Mouse (Mus musculus) left cerebral cortex, adult 8-10 months (tissue): ENCODE data around the gene Cldn10. TPM values are rescaled to one million over a fixed set of nuclear protein-coding genes. Genes with fewer than 3 reads are reported as not detected.

Experiments used
- DNase-seq, 2 experiments: peaks; one replicate each; pipeline ENCODE4 v3.0.0; 2022; ENCODE audit warnings: low spot score in 2 of 2
- total RNA-seq, 4 experiments: library from RNA; stranded (reverse); gene quantifications; 2 replicates each; pipeline ENCODE4 v1.2.4; 2022

Cldn10 gene
- total RNA-seq, 4 experiments from 2014 or later: 21.3 to 33.1 (median 30.4) TPM

- no peak for DNase-seq
Observed at GRCm38 (mm10) chr14:118862253-118862652, 74.5 kb downstream of the Cldn10 start.

GRCm38 (mm10) chr14:118864905-118865304 lies 77.2 kb downstream of the Cldn10 start:
- DNase-seq: no peak

- no peak for DNase-seq
Observed at GRCm38 (mm10) chr14:118866014-118866811, 78.5 kb downstream of the Cldn10 start.

DNA sequence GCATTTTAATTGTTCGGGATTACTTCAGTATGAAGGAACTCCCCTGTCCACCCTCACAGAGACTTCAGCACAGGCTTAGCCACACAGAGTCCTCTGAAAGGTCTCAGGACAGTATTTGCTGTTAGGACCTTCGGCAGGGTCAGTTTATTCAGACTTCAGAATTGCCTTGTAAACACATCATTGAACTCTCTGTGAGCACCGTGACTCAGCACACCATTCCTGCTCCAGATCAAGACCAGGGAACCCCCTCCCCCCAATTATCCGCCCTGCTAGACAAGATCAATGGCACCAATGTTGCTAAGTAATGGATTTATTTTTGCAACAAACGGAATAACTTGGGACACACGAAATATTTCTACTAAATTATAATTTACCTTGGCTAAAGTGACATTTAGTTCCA lies 79.7 kb downstream of the Cldn10 start:
- no peak for DNase-seq

DNA sequence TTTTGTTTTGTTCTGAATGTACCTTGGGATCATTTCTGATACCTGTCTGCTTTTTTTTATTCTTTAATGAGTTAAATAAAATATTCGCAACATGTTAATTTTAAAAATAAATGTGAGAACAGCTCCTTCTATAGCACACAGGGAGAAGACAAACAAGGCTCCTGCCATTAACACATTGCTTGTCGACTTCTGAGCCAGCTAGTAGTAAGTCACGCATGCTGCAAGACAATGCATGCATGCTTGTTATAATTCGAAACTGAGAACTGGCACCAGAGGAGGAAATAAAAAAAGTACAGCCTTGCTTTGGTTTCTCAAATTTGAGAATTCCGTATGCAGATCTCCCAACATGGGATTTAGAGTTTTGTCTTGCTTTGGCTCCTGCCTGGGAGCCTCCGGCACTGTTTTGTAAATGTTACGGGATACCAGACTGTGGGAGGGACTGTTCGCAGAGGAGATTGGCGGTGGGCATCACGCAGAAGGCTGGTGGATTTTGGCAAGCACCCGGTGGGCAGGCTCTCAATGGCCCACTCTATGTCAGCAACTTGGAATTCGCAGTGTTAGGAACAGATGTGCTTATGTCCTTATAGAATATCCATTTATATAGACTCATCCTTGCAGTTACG lies 80.5 kb downstream of the Cldn10 start:
- DNase-seq: no peak

- DNase-seq: no peak
Observed at GRCm38 (mm10) chr14:118869712-118870111, 82.0 kb downstream of the Cldn10 start.

- no peak for DNase-seq
Observed at GRCm38 (mm10) chr14:118874126-118874525, 86.4 kb downstream of the Cldn10 start.

- DNase-seq: no peak
Observed at GRCm38 (mm10) chr14:118874786-118875415, 87.2 kb downstream of the Cldn10 start.

DNA sequence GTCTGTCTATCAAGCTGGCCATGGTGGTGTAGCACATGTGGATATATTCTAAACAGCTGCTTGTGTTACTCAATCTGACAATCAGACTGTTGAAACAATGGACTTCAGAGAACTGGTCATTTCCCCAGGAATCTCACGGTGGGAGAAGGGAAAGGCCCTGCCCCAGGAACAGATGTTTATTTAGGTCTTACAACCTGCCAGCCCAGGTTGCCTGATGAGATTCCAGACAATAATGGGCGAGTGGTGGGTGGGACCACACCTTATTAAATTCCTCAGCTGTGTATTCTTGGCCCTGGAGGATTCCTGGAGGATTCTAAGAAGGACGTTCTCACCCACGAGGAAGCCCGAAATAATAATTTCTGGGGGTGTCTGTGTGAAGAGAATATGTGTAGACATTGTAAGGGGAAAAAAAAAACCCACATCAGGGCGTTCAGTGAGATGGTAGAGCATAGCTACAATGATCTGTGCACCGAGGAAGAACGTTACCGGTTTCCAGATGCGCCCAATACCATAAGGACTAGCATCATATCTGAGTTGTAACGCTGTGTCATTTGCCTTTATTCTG lies 90.7 kb downstream of the Cldn10 start:
- no peak for DNase-seq

DNA sequence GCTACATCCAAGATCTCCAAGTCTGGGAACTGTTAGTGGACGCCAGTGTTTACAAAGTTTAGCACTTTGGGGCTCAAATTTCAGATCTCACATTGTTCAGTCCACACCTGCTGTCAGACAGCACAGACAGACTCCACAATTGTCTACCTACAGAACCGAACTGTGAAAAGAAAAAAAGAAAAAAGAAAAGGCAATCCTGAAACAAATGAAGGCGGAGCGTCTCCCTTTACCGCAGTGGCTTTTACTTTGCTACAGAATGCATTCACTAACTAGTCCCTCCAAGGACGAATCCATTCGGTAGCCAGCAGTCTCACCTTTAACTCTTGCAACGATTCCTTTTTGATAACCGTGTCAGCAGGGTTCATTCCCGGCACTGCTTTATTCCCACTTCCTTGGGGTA lies 93.0 kb downstream of the Cldn10 start:
- no peak for DNase-seq

DNA sequence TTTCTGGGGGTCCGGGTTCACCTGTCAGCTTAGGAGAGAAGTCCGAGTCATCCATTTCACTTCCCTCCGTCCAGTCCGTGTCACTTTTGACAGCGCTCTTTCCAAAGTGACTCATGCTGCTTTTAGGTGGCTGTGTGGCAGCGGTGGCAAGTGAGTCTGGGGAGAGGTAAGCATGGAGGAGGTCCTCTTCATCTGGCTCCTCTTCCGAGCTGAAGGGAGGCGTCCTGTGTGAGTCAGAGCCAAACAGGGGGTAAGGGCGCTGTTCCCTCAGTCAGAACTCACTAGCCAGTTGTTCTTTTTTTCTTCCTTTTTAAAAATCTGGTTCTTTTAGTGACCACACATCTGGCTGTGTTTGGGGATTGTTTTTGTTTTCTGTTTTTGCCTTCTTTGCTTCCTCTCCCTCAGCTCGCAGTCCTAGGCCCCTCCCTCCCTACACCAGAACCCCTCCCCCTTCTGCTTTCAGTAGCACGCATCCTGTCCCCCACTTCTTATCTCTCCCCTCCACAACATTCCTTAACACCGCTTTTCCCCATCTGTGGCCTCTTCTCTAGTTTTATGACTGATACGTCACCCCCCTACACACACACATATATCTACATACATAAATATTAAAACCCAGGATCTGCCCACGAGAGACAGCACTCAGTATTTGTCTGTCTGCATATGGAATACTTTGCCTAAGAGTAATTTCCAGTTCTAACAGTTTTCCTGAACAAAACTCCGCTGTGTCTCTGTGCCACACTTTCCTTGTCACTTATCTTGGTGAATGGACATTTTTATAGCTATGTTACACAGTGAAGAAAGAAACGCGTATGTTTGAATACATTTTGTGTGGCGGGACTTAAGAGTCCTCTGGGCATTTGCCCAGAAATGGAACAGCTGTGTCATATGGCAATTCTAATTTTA lies 95.9 kb downstream of the Cldn10 start:
- no peak for DNase-seq

DNA sequence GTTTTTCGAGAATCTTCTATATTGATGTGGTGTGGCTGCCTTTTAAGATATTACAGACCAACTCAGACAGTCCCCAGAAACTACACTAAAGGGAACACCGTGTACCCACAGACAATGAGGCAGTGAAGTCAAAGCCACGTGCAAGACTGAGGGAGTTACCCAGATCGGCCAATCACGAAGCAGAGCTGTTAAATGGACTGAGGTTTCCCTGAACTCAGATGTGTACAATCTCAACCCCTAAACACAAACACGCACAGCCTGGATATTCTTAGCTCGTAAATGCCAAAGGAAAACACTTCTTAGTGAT lies 96.5 kb downstream of the Cldn10 start:
- DNase-seq: no peak

- peak in 1 of 2 experiments; percentile 85 for DNase-seq
Observed at GRCm38 (mm10) chr14:118890101-118890500, 102.4 kb downstream of the Cldn10 start.

- no peak for DNase-seq
Observed at GRCm38 (mm10) chr14:118895228-118895627, 107.5 kb downstream of the Cldn10 start.

- no peak for DNase-seq
Observed at GRCm38 (mm10) chr14:118895655-118896054, 107.9 kb downstream of the Cldn10 start.

DNA sequence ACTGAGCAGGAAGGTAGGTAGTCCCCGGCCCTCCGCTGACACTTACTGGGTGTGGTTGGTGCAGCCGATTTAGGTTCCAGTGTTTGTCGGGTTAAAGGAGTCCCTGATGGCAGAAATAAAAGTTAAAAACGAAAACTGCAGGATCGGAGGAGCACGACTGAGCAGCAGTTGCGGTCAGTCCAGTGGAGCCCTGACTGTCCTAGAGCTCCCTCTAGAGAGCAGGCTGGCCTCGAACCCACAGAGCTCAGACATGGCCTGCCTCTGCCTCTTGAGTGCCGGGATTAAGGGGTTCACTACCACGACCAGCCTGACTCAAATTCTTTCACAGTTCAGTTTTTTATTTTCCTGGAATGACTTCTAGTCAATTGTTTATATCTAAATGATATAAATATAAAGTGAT lies 112.2 kb downstream of the Cldn10 start:
- DNase-seq: no peak

DNA sequence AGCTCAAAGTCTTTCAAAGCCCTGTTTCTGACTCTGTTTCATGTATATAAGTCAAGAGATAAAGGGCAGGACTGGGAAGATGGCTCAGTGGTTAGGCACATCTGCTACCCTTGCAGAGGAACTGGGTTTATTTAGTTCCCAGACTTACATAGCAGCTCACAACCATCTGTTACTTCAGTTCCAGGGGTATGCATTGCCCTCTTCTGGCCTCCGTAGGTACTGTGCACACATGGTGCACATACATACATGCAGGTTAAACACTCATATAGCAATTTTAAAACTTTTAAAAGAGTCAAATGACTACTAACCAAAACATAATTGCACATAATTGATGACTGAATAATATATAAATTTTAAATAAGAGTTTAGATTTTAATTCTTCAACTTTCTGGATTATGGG lies 113.2 kb downstream of the Cldn10 start:
- no peak for DNase-seq

- no peak for DNase-seq
Observed at GRCm38 (mm10) chr14:118903397-118903796, 115.7 kb downstream of the Cldn10 start.

DNA sequence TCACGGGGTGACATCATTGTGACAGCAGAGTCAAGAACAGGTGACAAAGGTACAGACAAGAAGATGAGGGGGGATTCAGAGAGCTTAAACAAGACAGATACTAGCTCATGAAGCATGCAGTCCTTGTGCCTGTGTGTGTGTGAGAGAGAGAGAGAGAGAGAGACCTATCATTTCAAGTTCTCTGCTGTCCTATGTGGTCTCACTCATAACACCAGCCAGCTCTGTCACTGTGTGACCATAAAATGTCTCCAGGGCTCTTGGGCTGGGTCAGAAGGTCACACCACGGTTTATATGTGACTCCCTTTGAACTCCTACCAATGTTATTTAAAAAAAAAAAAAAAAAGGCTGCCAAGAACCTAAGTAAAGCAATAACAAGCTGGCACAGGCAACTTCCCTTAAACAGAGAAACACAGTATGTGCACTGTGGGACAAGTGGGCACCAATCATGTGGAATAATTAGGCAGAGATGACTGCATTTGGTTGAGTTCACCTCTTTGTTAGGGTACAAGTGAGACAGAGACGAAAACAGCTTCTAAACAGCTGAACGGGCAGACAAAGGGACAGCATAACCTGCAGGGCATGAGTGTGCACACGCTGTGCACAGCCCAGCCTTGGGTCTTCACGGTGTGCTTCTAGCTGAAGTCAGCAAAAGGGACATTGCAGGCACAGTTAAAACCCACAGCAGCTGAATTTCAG lies 116.3 kb downstream of the Cldn10 start:
- no peak for DNase-seq

DNA sequence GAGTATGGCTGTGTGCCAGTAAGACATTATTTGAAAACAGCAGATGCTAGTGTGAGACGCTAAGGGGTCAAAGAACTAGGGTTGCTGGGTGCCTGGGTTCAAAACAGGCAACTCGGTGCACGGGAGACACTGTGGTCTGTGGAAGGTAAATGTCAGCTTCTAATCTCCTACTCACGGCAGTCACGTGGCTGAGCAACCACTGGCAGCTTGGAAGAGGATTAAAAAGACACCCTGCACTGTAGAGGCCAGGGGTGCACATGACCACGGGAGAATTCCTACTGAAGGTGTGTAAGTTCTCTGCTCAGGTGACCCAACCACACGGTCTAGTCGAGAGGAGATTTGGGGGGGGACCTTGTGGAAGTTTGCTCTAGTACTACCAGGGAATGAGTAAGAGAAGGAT lies 119.9 kb downstream of the Cldn10 start:
- no peak for DNase-seq

- DNase-seq: no peak
Observed at GRCm38 (mm10) chr14:118909872-118910271, 122.2 kb downstream of the Cldn10 start.
